Mouse (Mus musculus) hindbrain, embryonic 10.5 days (tissue): ENCODE measurements around the gene Gas2l1. TPM values are rescaled to one million over a fixed set of nuclear protein-coding genes. Genes with fewer than 3 reads are reported as not detected.
A peak's percentile ranks its signal among the peaks of the same experiment; 100 is the strongest.

Experiments used
- DNase-seq: peaks from one replicate; pipeline ENCODE4 v3.0.0-alpha.2; 2017; ENCODE audit warnings: low spot score
- H3K27ac ChIP-seq: fragments of 300-500 bp; sonication (generic); 2 replicates; pipeline ENCODE4 v1.5.1; 2016; ENCODE audit warnings: mild to moderate bottlenecking, moderate library complexity
- H3K27me3 ChIP-seq: fragments of 300-500 bp; sonication (generic); 2 replicates; pipeline ENCODE4 v1.6.1; 2016; ENCODE audit warnings: mild to moderate bottlenecking; ENCODE audit not compliant: poor library complexity, insufficient read depth, severe bottlenecking
- H3K36me3 ChIP-seq: fragments of 300-500 bp; sonication (generic); 2 replicates; pipeline ENCODE4 v1.6.1; 2016; ENCODE audit warnings: mild to moderate bottlenecking, moderate library complexity
- H3K4me1 ChIP-seq: fragments of 300-500 bp; sonication (generic); replicated peaks from 2 replicates; pipeline ENCODE4 v1.6.1; 2016; ENCODE audit warnings: mild to moderate bottlenecking
- H3K4me3 ChIP-seq: fragments of 300-500 bp; sonication (generic); 2 replicates; pipeline ENCODE4 v1.5.1; 2016; ENCODE audit warnings: mild to moderate bottlenecking, moderate library complexity
- H3K9me3 ChIP-seq: fragments of 300-500 bp; sonication (generic); 2 replicates; pipeline ENCODE4 v1.6.1; 2016; ENCODE audit warnings: mild to moderate bottlenecking, moderate library complexity
- WGBS: fragments of 180-500 bp; shearing (Covaris S2); methylation state at CpG from one replicate; pipeline ENCODE4 v1.1.7; 2016; 5-methylcytosine and 5-hydroxymethylcytosine counted together
- polyA plus RNA-seq: library from polyadenylated mRNA; unstranded; fragments of >200 nt; fragmentation: Nextera tagmentation; extraction: Ambion mirVana; gene quantifications from 2 replicates; pipeline ENCODE4 v1.2.1, GENCODE M21; 2016

Gene Gas2l1
- polyA plus RNA-seq = 25.5 and 34.9 TPM in 2 replicates

GRCm38 (mm10) chr11:5065056-5065821 lies at the start of gene Gas2l1:
TSS of gene Gas2l1 (minus strand) at chr11:5065327.
- H3K27me3 ChIP-seq = peaks cover 47% of the 10 kb centered on the region
- H3K4me3 ChIP-seq = peak within 1 kb of the TSS; percentile 69
- H3K9me3 ChIP-seq = no peaks in the 10 kb centered on the region
- DNase-seq = peak; percentile 90
- WGBS = under 1% methylated on average over 50 of the region's 50 CpGs
- H3K4me1 ChIP-seq = peaks cover 50% of the 10 kb centered on the region
- peak within 1 kb of the TSS; percentile 87 for H3K27ac ChIP-seq
- peaks cover 29% of the 10 kb centered on the region for H3K36me3 ChIP-seq

DNA sequence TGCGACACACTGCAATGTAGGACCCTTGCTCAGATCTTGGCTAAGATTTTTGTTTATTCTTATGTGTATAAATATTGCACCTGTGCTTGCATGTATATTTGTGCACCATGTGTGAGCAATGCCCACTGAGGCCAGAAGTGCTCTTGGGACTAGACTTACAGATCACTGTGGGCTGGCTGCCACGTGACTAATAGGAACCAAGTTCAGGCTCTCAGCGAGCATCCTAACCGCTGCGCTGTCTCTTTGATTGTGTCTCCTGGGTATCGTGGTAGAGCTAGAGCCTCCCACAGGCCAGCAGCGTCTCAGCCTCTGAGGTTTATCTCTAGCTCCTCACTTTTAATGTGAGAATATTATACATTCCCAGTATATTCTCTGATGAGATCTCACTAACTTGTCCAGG lies 48.5 kb upstream of the Gas2l1 start:
- Histone ChIP-seq H3K4me3 (no peak overlapping the region), H3K4me1 (no peaks in the 10 kb centered on the region), H3K27ac (no peak overlapping the region), H3K27me3 (no peaks in the 10 kb centered on the region), H3K36me3 (peaks cover 25% of the 10 kb centered on the region; the same call in 1 of the 2 replicates), H3K9me3 (no peaks in the 10 kb centered on the region)
- 87% methylated on average over 7 of the region's 7 CpGs for WGBS
- DNase-seq = no peak

DNA sequence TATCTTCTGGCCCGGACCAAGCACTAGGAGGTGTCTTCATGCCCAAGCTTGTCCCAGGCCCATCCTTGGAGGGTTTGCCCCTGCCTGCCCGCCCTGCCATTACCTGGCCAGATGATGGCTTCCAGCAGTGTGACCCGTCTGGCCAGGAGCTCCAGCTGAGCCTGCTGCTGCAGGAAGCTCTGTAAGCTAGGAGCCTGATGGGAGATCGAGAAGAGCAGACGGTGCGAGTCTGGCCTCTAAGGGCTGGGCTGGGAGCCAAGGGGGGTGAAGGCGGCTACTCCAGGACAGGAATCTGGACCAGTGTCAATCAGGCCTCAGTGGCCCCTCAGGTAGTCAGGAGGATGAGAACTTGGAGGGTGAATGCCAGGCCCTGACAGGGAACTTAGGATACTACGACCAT lies 44.3 kb upstream of the Gas2l1 start:
- no peaks in the 10 kb centered on the region for H3K27me3 ChIP-seq
- no peak for DNase-seq
- no peak overlapping the region for H3K27ac ChIP-seq
- no peak overlapping the region for H3K4me3 ChIP-seq
- 83% methylated on average over 8 of the region's 8 CpGs for WGBS
- 0 out of 2 replicates have a peak, but pooled peaks cover 4% of the 10 kb centered on the region for H3K4me1 ChIP-seq
- peaks cover 31% of the 10 kb centered on the region for H3K36me3 ChIP-seq
- no peaks in the 10 kb centered on the region for H3K9me3 ChIP-seq

DNA sequence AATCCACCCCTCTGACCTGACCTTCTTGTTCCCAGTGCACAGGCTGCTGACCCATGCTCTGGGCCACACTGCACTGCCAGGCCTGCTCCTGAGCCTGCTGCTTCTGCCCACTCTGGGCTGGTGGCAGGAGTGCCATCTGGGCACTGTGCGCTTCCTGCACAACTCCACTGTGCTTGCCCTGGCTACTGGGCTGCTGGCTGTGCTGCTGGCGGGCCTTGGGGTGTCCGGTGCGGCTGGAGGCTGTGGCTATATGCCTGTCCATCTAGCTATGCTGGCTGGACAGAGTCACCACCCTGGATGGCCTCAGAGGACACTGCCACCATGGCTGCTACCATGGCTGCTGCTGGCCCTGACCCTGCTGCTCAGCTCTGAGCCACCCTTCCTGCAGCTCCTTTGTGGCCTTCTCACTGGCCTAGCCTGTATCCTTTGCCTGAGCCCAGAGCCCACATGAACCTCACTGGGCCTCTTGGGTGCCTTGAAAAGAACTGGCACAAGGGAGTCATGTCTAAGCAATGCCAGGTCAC lies 38.9 kb upstream of the Gas2l1 start:
- no peaks in the 10 kb centered on the region for H3K9me3 ChIP-seq
- no peak overlapping the region for H3K27ac ChIP-seq
- peaks cover 21% of the 10 kb centered on the region for H3K4me1 ChIP-seq
- no peak overlapping the region for H3K4me3 ChIP-seq
- peaks cover 54% of the 10 kb centered on the region for H3K36me3 ChIP-seq
- H3K27me3 ChIP-seq = no peaks in the 10 kb centered on the region
- no peak for DNase-seq
- 93% methylated on average over 4 of the region's 4 CpGs for WGBS

- H3K4me1 ChIP-seq = peaks cover 23% of the 10 kb centered on the region
- no peaks in the 10 kb centered on the region for H3K27me3 ChIP-seq
- no peak for DNase-seq
- H3K36me3 ChIP-seq = peaks cover 51% of the 10 kb centered on the region
- no peak overlapping the region for H3K4me3 ChIP-seq
- H3K27ac ChIP-seq = no peak overlapping the region
- no peaks in the 10 kb centered on the region for H3K9me3 ChIP-seq
- WGBS = 96% methylated on average over 7 of the region's 7 CpGs
Observed at GRCm38 (mm10) chr11:5102384-5102783, 37.3 kb upstream of the Gas2l1 start.

DNA sequence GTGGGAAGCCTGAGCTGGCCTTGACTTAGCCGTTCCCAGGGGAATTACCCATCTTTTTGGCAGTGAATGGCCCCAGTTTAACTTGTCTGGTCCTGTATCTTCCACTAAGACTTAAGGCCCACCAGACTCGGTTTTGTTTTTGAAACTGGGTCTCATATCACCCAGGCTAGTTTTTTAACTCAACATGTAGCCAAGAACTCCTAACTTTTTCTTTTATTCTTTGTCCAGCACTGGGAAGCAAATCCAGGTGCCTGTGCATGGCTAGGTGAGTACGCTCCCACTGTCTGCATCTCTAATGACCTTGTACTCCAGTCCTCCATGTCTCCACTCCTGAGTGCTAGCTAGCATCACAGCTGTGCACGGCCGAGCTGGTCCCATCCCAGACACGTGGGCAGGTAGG lies 36.5 kb upstream of the Gas2l1 start:
- Histone ChIP-seq H3K36me3 (peaks cover 52% of the 10 kb centered on the region), H3K9me3 (no peaks in the 10 kb centered on the region), H3K4me3 (0 out of 2 replicates have a peak overlapping the region, but pooled peaks have one; percentile 100), H3K27ac (no peak overlapping the region), H3K27me3 (no peaks in the 10 kb centered on the region), H3K4me1 (peaks cover 30% of the 10 kb centered on the region)
- no peak for DNase-seq
- WGBS = 86% methylated on average over 6 of the region's 6 CpGs

DNA sequence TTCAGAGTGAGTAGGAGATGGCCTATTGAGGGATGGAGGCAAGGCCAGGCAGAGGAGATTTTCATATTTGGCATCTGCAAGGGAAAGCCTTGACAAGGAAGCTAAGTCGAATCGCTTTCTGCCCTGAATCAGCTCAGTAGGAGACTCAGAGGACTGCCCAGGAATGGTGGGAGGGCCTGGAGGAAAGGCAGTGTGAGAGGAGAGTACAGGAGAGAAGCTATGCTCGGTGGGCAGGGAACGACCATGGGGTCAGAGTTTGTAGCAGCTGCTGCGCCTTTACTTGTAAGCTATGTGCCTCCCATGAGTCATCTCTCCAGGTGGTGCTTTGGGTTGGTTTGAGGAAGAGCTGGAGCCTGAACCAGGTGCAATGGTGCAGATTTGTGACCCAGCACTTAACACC lies 35.7 kb upstream of the Gas2l1 start:
- no peak for DNase-seq
- peak overlapping the region; percentile 100 for H3K4me3 ChIP-seq
- H3K9me3 ChIP-seq = no peaks in the 10 kb centered on the region
- peaks cover 38% of the 10 kb centered on the region for H3K4me1 ChIP-seq
- no peaks in the 10 kb centered on the region for H3K27me3 ChIP-seq
- 0 out of 2 replicates have a peak overlapping the region, but pooled peaks have one; percentile 23 for H3K27ac ChIP-seq
- peaks cover 53% of the 10 kb centered on the region for H3K36me3 ChIP-seq
- 46% methylated on average over 5 of the region's 5 CpGs for WGBS

- H3K27me3 ChIP-seq = no peaks in the 10 kb centered on the region
- 3% methylated on average over 7 of the region's 7 CpGs for WGBS
- peak overlapping the region; percentile 100 for H3K27ac ChIP-seq
- peaks cover 35% of the 10 kb centered on the region for H3K4me1 ChIP-seq
- H3K4me3 ChIP-seq = peak overlapping the region; percentile 100
- no peak for DNase-seq
- H3K36me3 ChIP-seq = peaks cover 51% of the 10 kb centered on the region
- H3K9me3 ChIP-seq = no peaks in the 10 kb centered on the region
Observed at GRCm38 (mm10) chr11:5100283-5100682, 35.2 kb upstream of the Gas2l1 start.

- DNase-seq = peak; percentile 89
- Histone ChIP-seq H3K4me1 (peaks cover 35% of the 10 kb centered on the region), H3K27ac (peak overlapping the region; percentile 100), H3K36me3 (peaks cover 46% of the 10 kb centered on the region), H3K9me3 (no peaks in the 10 kb centered on the region), H3K27me3 (no peaks in the 10 kb centered on the region), H3K4me3 (peak overlapping the region; percentile 100)
- under 1% methylated on average over 31 of the region's 31 CpGs for WGBS
Observed at GRCm38 (mm10) chr11:5099576-5100183, 34.6 kb upstream of the Gas2l1 start.

DNA sequence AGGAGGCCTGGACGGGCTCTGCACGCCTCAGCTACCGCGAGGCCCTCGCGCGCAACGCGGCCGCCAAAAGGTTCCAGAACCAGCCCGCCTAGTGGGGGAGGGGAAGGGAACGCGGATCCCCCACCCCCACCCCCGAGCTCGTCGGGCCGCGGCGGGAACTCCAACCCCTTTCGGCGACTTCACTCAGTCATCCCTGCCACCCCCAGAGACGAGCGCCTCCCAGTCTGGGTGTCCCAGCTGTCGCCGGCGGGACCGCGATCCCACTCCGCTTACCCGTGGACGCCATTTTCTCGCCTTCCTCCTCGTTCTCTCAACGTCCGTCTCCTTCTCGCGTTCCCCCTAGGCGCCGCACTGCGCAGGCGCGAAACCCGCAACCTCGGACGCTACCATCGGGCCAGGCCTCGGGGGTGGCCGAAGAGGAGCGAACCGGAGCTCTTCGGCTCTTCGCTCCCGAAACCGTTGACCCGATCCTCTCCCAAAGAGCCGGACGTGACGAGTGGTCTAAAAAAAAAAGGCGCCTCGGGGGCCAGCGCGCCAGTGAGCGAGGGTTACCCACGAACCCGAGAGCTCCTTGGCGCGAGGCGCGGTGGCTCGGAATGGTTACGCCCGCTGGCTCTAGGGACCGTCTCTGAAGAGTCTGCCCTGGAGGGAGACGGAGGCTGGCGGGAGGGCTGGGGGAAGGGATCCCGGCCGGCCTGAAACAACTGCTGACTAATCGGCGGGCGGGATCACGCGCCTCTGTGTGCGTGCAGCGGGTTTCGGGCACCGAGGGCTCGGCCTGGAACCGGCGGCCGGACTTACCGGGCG lies 33.8 kb upstream of the Gas2l1 start, which contains the start of the genes Rhbdd3 and Ewsr1:
Gene Rhbdd3, plus strand, starts transcription at position 191 of the 807 bp plus-strand sequence.
Gene Ewsr1, minus strand, starts transcription at position 531 of the 807 bp plus-strand sequence.
- under 1% methylated on average over 92 of the region's 92 CpGs for WGBS
- DNase-seq = peak; percentile 97
- H3K27ac ChIP-seq = peak within 1 kb of the TSS; percentile 100
- peaks cover 35% of the 10 kb centered on the region for H3K4me1 ChIP-seq
- no peaks in the 10 kb centered on the region for H3K27me3 ChIP-seq
- H3K9me3 ChIP-seq = no peaks in the 10 kb centered on the region
- peaks cover 44% of the 10 kb centered on the region for H3K36me3 ChIP-seq
- H3K4me3 ChIP-seq = peak within 1 kb of the TSS; percentile 100

GRCm38 (mm10) chr11:5098035-5098735 lies 33.1 kb upstream of the Gas2l1 start:
- peaks cover 35% of the 10 kb centered on the region for H3K4me1 ChIP-seq
- peak; percentile 32 for DNase-seq
- under 1% methylated on average over 44 of the region's 44 CpGs for WGBS
- H3K36me3 ChIP-seq = peaks cover 45% of the 10 kb centered on the region
- H3K9me3 ChIP-seq = no peaks in the 10 kb centered on the region
- H3K4me3 ChIP-seq = peak overlapping the region; percentile 100
- no peaks in the 10 kb centered on the region for H3K27me3 ChIP-seq
- peak overlapping the region; percentile 100 for H3K27ac ChIP-seq
